Mouse (Mus musculus) embryonic fibroblast, embryonic 13.5 days (primary cell): Measurements from ENCODE around the gene Fam20a.

Experiments used
- CTCF ChIP-seq: IDR thresholded peaks from 2 replicates; pipeline ENCODE4 v1.5.1; 2011; ENCODE audit warnings: mild to moderate bottlenecking, control low read depth, low read length, moderate library complexity, borderline replicate concordance; ENCODE audit not compliant: insufficient read depth
- POLR2A ChIP-seq: IDR thresholded peaks from 2 replicates; pipeline ENCODE4 v1.6.1; 2011; ENCODE audit warnings: low read depth, mild to moderate bottlenecking, control low read depth, low read length, moderate library complexity

DNA sequence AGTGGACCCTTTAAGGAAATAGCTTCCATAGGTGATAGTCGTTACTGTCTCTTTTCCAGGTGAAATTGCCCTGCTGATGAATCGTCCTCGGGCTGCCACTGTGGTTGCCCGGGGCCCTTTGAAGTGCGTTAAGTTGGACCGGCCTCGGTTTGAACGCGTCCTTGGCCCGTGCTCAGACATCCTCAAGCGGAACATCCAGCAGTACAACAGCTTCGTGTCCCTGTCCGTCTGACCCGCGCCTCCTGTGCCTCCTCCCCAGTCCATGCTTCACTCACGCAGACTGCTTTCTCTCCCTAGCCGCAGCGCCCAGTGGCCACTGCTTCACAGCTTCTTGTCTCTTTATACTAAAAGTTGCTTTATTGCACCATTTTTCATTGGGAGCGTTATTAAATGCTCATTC lies 54.7 kb downstream of the Fam20a start:
- no peak for TF ChIP-seq POLR2A
- no peak for TF ChIP-seq CTCF
